Mouse (Mus musculus) liver, embryonic 11.5 days (tissue): ENCODE data around the gene Chchd3. TPM values are rescaled to one million over a fixed set of nuclear protein-coding genes. Genes with fewer than 3 reads are reported as not detected.
A peak's percentile ranks its signal among the peaks of the same experiment; 100 is the strongest.

Source experiments
- ATAC-seq: fragments of 200-750 bp; cut with Nextera tagmentation; replicated peaks from 2 replicates; pipeline ENCODE4 v1.8.0; 2017; ENCODE audit warnings: moderate number of reproducible peaks, mild to moderate bottlenecking, moderate TSS enrichment, moderate library complexity; ENCODE audit not compliant: low FRiP score
- DNase-seq: peaks from one replicate; pipeline ENCODE4 v3.0.0-alpha.2; 2017; ENCODE audit warnings: low spot score
- H3K27ac ChIP-seq: fragments of 300-500 bp; sonication (generic); 2 replicates; pipeline ENCODE4 v1.5.1; 2014; ENCODE audit warnings: mild to moderate bottlenecking, low read depth, low read length, control low read depth
- H3K27me3 ChIP-seq: fragments of 300-500 bp; sonication (generic); replicated peaks from 2 replicates; pipeline ENCODE4 v1.6.1; 2014; ENCODE audit warnings: low read length, mixed read lengths; ENCODE audit not compliant: control insufficient read depth, insufficient read depth
- H3K36me3 ChIP-seq: fragments of 300-500 bp; sonication (generic); 2 replicates; pipeline ENCODE4 v1.6.1; 2014; ENCODE audit warnings: mild to moderate bottlenecking, low read length, moderate library complexity, mixed read lengths; ENCODE audit not compliant: control insufficient read depth, insufficient read depth
- H3K4me1 ChIP-seq: fragments of 300-500 bp; sonication (generic); replicated peaks from 2 replicates; pipeline ENCODE4 v1.6.1; 2014; ENCODE audit warnings: low read length, mixed read lengths; ENCODE audit not compliant: control insufficient read depth, insufficient read depth
- H3K4me2 ChIP-seq: fragments of 300-500 bp; sonication (generic); 2 replicates; pipeline ENCODE4 v1.6.1; 2014; ENCODE audit warnings: mild to moderate bottlenecking, control low read depth, moderate library complexity
- H3K4me3 ChIP-seq: fragments of 300-500 bp; sonication (generic); 2 replicates; pipeline ENCODE4 v1.5.1; 2014; ENCODE audit warnings: low read depth, low read length, control low read depth
- H3K9ac ChIP-seq: fragments of 300-500 bp; sonication (generic); 2 replicates; pipeline ENCODE4 v1.6.1; 2014; ENCODE audit warnings: low read depth, low read length, control low read depth
- H3K9me3 ChIP-seq: fragments of 300-500 bp; sonication (generic); 2 replicates; pipeline ENCODE4 v1.6.1; 2016; ENCODE audit warnings: low read length, inconsistent platforms, mixed read lengths; ENCODE audit not compliant: control insufficient read depth
- WGBS: fragments of 180-500 bp; shearing (Covaris S2); extraction: QIAGEN DNeasy Blood & Tissue Kit; methylation state at CpG from one replicate; pipeline ENCODE4 v1.1.7; 2014; 5-methylcytosine and 5-hydroxymethylcytosine counted together
- polyA plus RNA-seq: library from polyadenylated mRNA; unstranded; fragments of >200 nt; fragmentation: Nextera tagmentation; extraction: Ambion mirVana; gene quantifications from 2 replicates; pipeline ENCODE4 v1.2.1, GENCODE M21; 2014

Gene Chchd3
- 149 and 150 TPM in 2 replicates for polyA plus RNA-seq

DNA sequence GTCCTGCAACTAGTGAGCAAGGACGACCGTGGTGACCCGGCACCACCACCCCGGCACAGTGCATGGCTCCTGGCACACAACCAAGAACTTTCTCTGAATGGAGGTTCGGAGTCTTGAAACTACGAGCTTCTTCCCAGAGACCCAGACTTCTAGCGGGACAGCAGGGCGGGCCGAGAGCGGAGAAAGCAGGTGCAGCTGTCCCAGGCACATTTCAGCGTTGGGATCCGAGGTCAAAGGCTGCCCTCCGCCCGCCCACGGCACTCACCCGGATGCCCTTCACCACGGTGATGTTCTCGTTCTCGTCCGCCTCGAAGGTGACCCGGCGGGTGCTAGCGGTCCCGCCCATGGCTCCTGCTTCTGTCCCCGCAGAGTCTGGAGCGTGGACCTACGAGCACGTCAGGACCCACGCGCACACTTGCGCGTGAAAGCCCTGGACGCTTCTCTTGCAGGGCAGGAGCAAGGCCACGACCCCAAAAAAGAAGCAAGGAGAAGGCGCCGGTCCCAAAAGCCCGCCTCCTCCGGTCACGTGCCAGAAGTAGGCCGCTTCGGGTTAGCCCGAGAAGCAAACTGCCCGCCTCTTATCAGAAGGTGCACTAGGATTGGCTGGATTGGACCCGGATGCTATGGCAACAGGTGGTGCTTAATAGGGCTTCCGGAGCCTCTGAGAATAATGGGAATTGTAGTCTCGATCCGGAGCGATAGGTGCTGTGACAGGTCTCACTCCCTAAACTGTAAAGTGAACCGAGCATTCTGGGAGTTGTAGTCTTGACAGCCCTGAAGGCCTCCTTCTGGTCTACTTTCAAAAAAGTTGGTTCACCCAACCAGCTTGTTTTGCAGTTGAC lies at the start of gene Chchd3:
Gene Chchd3, minus strand, starts transcription at position 526 of the 842 bp plus-strand sequence.
- H3K4me2 ChIP-seq, result peak within 1 kb of the TSS; percentile 81
- under 1% methylated on average over 50 of the region's 50 CpGs for WGBS
- DNase-seq (peak; percentile 90), ATAC-seq (peak; percentile 98)
- H3K27me3 ChIP-seq, result 0 out of 2 replicates have a peak, but pooled peaks cover 1% of the 10 kb centered on the region
- H3K9ac ChIP-seq, result peak within 1 kb of the TSS; percentile 85
- no peaks in the 10 kb centered on the region for H3K9me3 ChIP-seq
- H3K4me1 ChIP-seq, result peaks cover 7% of the 10 kb centered on the region
- H3K27ac ChIP-seq, result peak within 1 kb of the TSS; percentile 54; the same call in 1 of the 2 replicates
- H3K4me3 ChIP-seq, result peak within 1 kb of the TSS; percentile 90
- H3K36me3 ChIP-seq, result no peaks in the 10 kb centered on the region; the same call in 1 of the 2 replicates

DNA sequence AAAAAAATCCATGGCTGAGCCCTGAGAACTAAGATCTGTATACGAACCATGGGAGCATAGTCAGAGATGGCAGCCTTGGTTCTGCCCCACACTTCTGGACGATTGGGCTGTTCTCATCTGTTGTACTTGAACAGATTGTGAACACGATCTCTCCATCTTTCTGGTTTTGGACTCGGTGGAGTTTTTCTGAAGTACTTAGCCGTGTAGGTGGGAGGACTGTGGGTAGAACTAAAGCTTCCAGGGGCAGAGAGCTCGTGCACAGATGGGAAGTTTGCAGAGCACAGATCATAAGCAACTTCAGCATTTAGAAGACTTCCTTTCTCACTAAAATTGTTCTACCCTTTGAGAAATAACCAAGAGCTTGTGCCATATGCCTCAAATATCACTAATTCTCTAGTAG lies 44.6 kb upstream of the Chchd3 start:
- H3K9ac ChIP-seq, result no peak overlapping the region
- no peak overlapping the region for H3K27ac ChIP-seq
- DNase-seq (no peak), ATAC-seq (no peak)
- H3K36me3 ChIP-seq, result no peaks in the 10 kb centered on the region
- no peaks in the 10 kb centered on the region for H3K9me3 ChIP-seq
- H3K4me2 ChIP-seq, result no peak overlapping the region
- no peaks in the 10 kb centered on the region for H3K4me1 ChIP-seq
- H3K4me3 ChIP-seq, result no peak overlapping the region
- WGBS, result 79% methylated on average over 6 of the region's 6 CpGs
- H3K27me3 ChIP-seq, result no peaks in the 10 kb centered on the region

DNA sequence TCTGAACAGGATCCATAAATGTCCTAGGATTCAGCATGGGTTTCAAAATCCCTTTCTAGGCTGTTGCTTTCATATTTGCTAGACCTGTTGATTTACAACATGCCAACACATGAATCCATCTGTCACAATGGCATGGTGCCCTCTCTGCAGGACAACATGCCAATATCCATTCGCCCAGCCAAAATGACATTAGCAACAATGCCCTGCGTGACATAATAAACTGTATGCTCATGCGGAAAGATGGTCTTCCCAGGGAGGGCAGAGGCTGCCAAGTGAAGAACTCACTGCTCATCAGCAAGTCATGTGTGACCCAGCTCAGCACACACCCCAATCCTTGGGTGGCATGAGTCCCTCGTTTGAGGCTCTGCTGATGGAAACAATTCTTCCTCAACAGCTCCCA lies 38.8 kb upstream of the Chchd3 start:
- no peaks in the 10 kb centered on the region for H3K27me3 ChIP-seq
- H3K36me3 ChIP-seq, result no peaks in the 10 kb centered on the region
- no peak overlapping the region for H3K9ac ChIP-seq
- H3K4me1 ChIP-seq, result no peaks in the 10 kb centered on the region
- H3K9me3 ChIP-seq, result no peaks in the 10 kb centered on the region
- H3K4me3 ChIP-seq, result no peak overlapping the region
- ATAC-seq, result no peak
- no peak overlapping the region for H3K4me2 ChIP-seq
- no peak overlapping the region for H3K27ac ChIP-seq
- 74% methylated on average over 4 of the region's 4 CpGs for WGBS
- no peak for DNase-seq

DNA sequence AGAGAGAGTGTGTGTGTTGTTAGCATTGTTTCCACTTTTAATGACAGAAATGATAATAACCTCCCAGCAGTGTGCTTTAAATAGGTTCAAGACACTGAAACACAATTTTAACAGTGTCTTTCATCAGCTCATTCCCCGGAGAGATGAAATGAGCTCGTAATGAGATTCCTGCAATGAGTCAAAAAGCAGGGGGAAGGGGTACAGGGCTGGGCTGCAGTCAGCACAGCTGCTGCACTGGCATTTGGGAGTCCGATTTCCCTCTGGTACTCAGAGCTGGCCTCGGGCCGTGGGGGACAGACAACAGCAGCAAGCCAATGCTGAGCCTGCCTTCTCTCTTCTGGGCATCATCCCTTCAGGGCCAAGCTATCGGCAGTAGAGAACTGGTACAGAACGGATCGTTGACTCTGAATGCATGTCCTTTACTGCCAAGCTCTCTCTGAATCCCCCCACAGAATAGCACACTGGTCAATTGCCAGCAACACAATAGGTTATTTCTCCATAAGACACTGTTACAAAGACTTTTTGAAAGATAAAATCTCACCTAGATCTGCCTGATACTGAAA lies 34.7 kb upstream of the Chchd3 start:
- H3K36me3 ChIP-seq, result no peaks in the 10 kb centered on the region
- WGBS, result 76% methylated on average over 8 of the region's 8 CpGs
- DNase-seq, result no peak
- no peak overlapping the region for H3K4me3 ChIP-seq
- no peak overlapping the region for H3K27ac ChIP-seq
- H3K9ac ChIP-seq, result no peak overlapping the region
- no peaks in the 10 kb centered on the region for H3K4me1 ChIP-seq
- no peak overlapping the region for H3K4me2 ChIP-seq
- ATAC-seq, result no peak
- no peaks in the 10 kb centered on the region for H3K9me3 ChIP-seq
- H3K27me3 ChIP-seq, result no peaks in the 10 kb centered on the region

DNA sequence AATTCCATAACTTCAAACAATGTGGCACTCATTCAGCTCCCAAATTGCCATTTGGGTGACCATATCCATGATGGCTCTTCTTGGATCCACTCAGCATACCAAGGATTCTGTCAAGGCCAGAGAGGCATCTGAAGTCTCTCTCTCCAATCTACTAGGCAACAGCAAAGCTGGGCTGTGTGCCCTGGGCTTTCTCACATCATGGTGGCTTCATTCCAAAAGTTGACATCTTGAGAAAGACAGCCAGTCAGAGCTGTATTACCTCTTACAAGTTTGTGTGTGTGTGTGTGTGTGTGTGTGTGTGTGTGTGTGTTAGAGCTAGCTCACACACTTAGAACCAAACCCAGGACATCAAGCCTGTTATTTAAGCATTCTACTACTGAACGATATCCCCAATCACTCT lies 20.1 kb upstream of the Chchd3 start:
- H3K36me3 ChIP-seq, result no peaks in the 10 kb centered on the region
- no peak for DNase-seq

DNA sequence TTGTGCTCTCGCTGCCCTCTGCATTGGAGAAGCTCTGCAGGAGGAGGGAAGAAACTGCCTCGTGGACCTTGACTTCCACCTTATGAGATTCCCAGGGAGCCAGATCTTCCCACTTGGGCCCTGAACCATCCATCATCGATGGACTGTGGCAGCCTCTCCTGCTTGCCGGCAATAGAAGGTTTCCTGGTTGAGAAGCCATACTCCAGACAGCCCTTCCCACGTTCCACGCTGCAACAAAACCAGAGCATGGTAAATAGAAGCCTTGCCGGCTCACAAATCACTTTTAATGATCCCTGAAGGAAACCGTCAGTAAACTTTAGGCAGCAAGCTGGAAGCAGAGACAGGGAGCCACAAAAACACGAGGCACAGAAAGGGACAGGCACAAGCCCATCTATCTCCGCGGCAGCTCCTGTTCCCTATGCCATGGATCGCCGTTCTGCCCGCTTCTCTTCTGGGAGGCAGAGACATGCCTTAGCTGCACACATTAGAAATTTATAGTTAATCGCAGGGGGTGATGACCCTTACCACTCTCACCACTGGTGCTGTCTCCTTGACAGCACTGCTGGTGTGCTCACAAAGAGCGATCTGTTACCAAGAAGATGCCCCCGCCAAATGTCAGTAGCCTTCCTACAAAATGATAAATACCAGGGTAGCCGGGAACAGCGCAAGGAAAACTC lies 18.3 kb upstream of the Chchd3 start:
- 74% methylated on average over 19 of the region's 19 CpGs for WGBS

More for the DNA sequence above, 20.1 kb upstream of the Chchd3 start:
- no peak overlapping the region for H3K4me3 ChIP-seq
- 86% methylated on average over 1 of the region's 1 CpGs for WGBS
- H3K4me1 ChIP-seq, result no peaks in the 10 kb centered on the region
- no peak overlapping the region for H3K4me2 ChIP-seq
- peaks cover 2% of the 10 kb centered on the region; the same call in 1 of the 2 replicates for H3K9me3 ChIP-seq
- no peaks in the 10 kb centered on the region for H3K27me3 ChIP-seq
- ATAC-seq, result no peak
- H3K9ac ChIP-seq, result no peak overlapping the region
- no peak overlapping the region for H3K27ac ChIP-seq

DNA sequence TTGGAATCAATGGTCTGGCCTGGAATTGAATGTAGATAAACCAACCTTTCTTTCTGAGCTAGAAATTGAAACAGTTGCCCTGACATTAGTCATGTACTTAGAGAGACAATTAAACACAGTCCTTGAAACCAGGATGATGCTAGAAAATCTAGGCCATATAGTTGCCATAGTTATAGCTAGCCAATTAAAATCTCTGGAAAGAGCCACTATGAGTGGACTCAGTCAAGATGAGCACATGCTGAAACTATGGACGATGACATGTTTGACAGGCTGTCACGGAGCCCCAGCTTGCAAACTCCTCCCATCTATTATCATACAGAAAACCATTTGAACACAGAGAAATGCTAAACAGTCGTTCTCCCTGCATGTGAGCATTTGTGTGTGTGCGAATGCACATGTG lies 6.4 kb upstream of the Chchd3 start:
- Histone ChIP-seq H3K9me3 (no peaks in the 10 kb centered on the region), H3K4me2 (no peak overlapping the region), H3K9ac (no peak overlapping the region), H3K27ac (no peak overlapping the region), H3K4me3 (no peak overlapping the region), H3K27me3 (0 out of 2 replicates have a peak, but pooled peaks cover 4% of the 10 kb centered on the region), H3K4me1 (no peaks in the 10 kb centered on the region), H3K36me3 (no peaks in the 10 kb centered on the region)
- ATAC-seq, result no peak
- whole genome bisulfite sequencing, result 73% methylated on average over 4 of the region's 4 CpGs
- no peak for DNase-seq

More for the DNA sequence above, 18.3 kb upstream of the Chchd3 start:
- peaks cover 2% of the 10 kb centered on the region; the same call in 1 of the 2 replicates for H3K9me3 ChIP-seq
- H3K36me3 ChIP-seq, result no peaks in the 10 kb centered on the region
- no peaks in the 10 kb centered on the region for H3K27me3 ChIP-seq
- DNase-seq, result no peak
- H3K9ac ChIP-seq, result no peak overlapping the region
- H3K4me3 ChIP-seq, result no peak overlapping the region
- no peak overlapping the region for H3K27ac ChIP-seq
- no peak overlapping the region for H3K4me2 ChIP-seq
- no peak for ATAC-seq
- H3K4me1 ChIP-seq, result no peaks in the 10 kb centered on the region

DNA sequence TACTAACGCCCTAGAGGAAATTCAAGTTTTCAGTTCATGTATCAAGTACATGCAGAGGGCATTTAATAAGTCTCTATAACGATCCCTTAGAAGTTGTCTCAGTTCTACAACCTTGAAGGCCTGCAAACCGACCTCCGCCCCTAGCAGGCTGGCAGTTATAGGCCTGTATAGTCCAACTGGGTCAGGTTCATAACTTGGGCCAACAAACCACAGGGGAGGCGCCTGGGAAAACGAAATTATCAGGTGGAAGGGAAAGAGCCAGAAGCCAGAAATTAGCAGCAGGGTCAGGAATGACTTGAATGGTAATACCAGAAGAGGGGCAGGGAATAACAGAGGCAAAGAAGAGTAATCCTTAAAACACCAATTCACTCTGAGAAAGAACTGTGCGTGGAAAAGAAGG lies 784 bp downstream of the Chchd3 start:
- Histone ChIP-seq H3K4me2 (peak overlapping the region; percentile 81), H3K4me3 (peak overlapping the region; percentile 90), H3K27ac (peak overlapping the region; percentile 54; the same call in 1 of the 2 replicates), H3K27me3 (no peaks in the 10 kb centered on the region), H3K9me3 (no peaks in the 10 kb centered on the region), H3K9ac (peak overlapping the region; percentile 85), H3K4me1 (peaks cover 9% of the 10 kb centered on the region), H3K36me3 (peaks cover 6% of the 10 kb centered on the region; the same call in 1 of the 2 replicates)
- no peak for ATAC-seq
- WGBS, result 24% methylated on average over 7 of the region's 7 CpGs
- peak; percentile 39 for DNase-seq
